Mouse (Mus musculus): Measurements from ENCODE around the gene Slc38a6. TPM values are rescaled to one million over a fixed set of nuclear protein-coding genes. Genes with fewer than 3 reads are reported as not detected.

The Slc38a6 gene
- polyA plus RNA-seq, 1 experiment: 18.8 TPM

- no peaks in the 10 kb centered on the region for H3K36me3 ChIP-seq (ENCODE audit: control insufficient read depth, insufficient read depth, low read length, poor library complexity, severe bottlenecking)
- H3K9me3 ChIP-seq (replicated peaks; ENCODE audit: control insufficient read depth, insufficient read depth, low read length, poor library complexity, severe bottlenecking): no peaks in the 10 kb centered on the region
- TF ChIP-seq POLR2A (IDR thresholded peaks at IDR 0.05; ENCODE audit: insufficient read depth, low read length) (no peak), EP300 (IDR thresholded peaks at IDR 0.05; ENCODE audit: insufficient read depth, low read depth, low read length) (no peak), CTCF (IDR thresholded peaks at IDR 0.05; ENCODE audit: low read depth, low read length) (no peak)
- no peaks in the 10 kb centered on the region for H3K4me1 ChIP-seq (ENCODE audit: control insufficient read depth, insufficient read depth, low read length)
- no peak overlapping the region for H3K9ac ChIP-seq (ENCODE audit: low read depth, poor library complexity, severe bottlenecking)
- no peak overlapping the region for H3K27ac ChIP-seq (ENCODE audit: insufficient read depth, low read length)
- no peaks in the 10 kb centered on the region for H3K27me3 ChIP-seq (ENCODE audit: control insufficient read depth, insufficient read depth, low read length, poor library complexity, severe bottlenecking)
- no peak overlapping the region for H3K4me3 ChIP-seq (ENCODE audit: low read depth, low read length)
These were observed 68.7 kb downstream of the Slc38a6 start for GRCm38 (mm10) chr12:73355084-73355775.

- Histone ChIP-seq H3K9me3 (replicated peaks; ENCODE audit: control insufficient read depth, insufficient read depth, low read length, poor library complexity, severe bottlenecking) (no peaks in the 10 kb centered on the region), H3K27ac (ENCODE audit: insufficient read depth, low read length) (no peak overlapping the region), H3K4me1 (ENCODE audit: control insufficient read depth, insufficient read depth, low read length) (no peaks in the 10 kb centered on the region), H3K9ac (ENCODE audit: low read depth, poor library complexity, severe bottlenecking) (no peak overlapping the region), H3K27me3 (ENCODE audit: control insufficient read depth, insufficient read depth, low read length, poor library complexity, severe bottlenecking) (no peaks in the 10 kb centered on the region), H3K4me3 (ENCODE audit: low read depth, low read length) (no peak overlapping the region), H3K36me3 (ENCODE audit: control insufficient read depth, insufficient read depth, low read length, poor library complexity, severe bottlenecking) (no peaks in the 10 kb centered on the region)
- TF ChIP-seq EP300 (IDR thresholded peaks at IDR 0.05; ENCODE audit: insufficient read depth, low read depth, low read length) (no peak), POLR2A (IDR thresholded peaks at IDR 0.05; ENCODE audit: insufficient read depth, low read length) (no peak)
These were observed 70.1 kb downstream of the Slc38a6 start for GRCm38 (mm10) chr12:73356696-73357095.

- Histone ChIP-seq H3K27me3 (ENCODE audit: control insufficient read depth, insufficient read depth, low read length, poor library complexity, severe bottlenecking) (no peaks in the 10 kb centered on the region), H3K27ac (ENCODE audit: insufficient read depth, low read length) (no peak overlapping the region)
These were observed 70.7 kb downstream of the Slc38a6 start for GRCm38 (mm10) chr12:73357311-73357710.

GRCm38 (mm10) chr12:73357736-73358135 lies 71.2 kb downstream of the Slc38a6 start:
- Histone ChIP-seq H3K27ac (ENCODE audit: insufficient read depth, low read length) (no peak overlapping the region), H3K9ac (ENCODE audit: low read depth, poor library complexity, severe bottlenecking) (no peak overlapping the region), H3K4me1 (ENCODE audit: control insufficient read depth, insufficient read depth, low read length) (no peaks in the 10 kb centered on the region), H3K27me3 (ENCODE audit: control insufficient read depth, insufficient read depth, low read length, poor library complexity, severe bottlenecking) (no peaks in the 10 kb centered on the region), H3K9me3 (replicated peaks; ENCODE audit: control insufficient read depth, insufficient read depth, low read length, poor library complexity, severe bottlenecking) (no peaks in the 10 kb centered on the region), H3K36me3 (ENCODE audit: control insufficient read depth, insufficient read depth, low read length, poor library complexity, severe bottlenecking) (no peaks in the 10 kb centered on the region), H3K4me3 (ENCODE audit: low read depth, low read length) (no peak overlapping the region)
- TF ChIP-seq EP300 (IDR thresholded peaks at IDR 0.05; ENCODE audit: insufficient read depth, low read depth, low read length) (no peak), POLR2A (IDR thresholded peaks at IDR 0.05; ENCODE audit: insufficient read depth, low read length) (no peak), CTCF (IDR thresholded peaks at IDR 0.05; ENCODE audit: low read depth, low read length) (no peak)

More at GRCm38 (mm10) chr12:73357311-73357710, 70.7 kb downstream of the Slc38a6 start:
- H3K36me3 ChIP-seq (ENCODE audit: control insufficient read depth, insufficient read depth, low read length, poor library complexity, severe bottlenecking): no peaks in the 10 kb centered on the region
- H3K9me3 ChIP-seq (replicated peaks; ENCODE audit: control insufficient read depth, insufficient read depth, low read length, poor library complexity, severe bottlenecking): no peaks in the 10 kb centered on the region
- H3K4me1 ChIP-seq (ENCODE audit: control insufficient read depth, insufficient read depth, low read length): no peaks in the 10 kb centered on the region
- no peak overlapping the region for H3K9ac ChIP-seq (ENCODE audit: low read depth, poor library complexity, severe bottlenecking)
- TF ChIP-seq CTCF (IDR thresholded peaks at IDR 0.05; ENCODE audit: low read depth, low read length) (no peak), POLR2A (IDR thresholded peaks at IDR 0.05; ENCODE audit: insufficient read depth, low read length) (no peak), EP300 (IDR thresholded peaks at IDR 0.05; ENCODE audit: insufficient read depth, low read depth, low read length) (no peak)
- H3K4me3 ChIP-seq (ENCODE audit: low read depth, low read length): no peak overlapping the region

GRCm38 (mm10) chr12:73358640-73359039 lies 72.1 kb downstream of the Slc38a6 start:
- Histone ChIP-seq H3K27me3 (ENCODE audit: control insufficient read depth, insufficient read depth, low read length, poor library complexity, severe bottlenecking) (no peaks in the 10 kb centered on the region), H3K4me3 (ENCODE audit: low read depth, low read length) (no peak overlapping the region), H3K9ac (ENCODE audit: low read depth, poor library complexity, severe bottlenecking) (no peak overlapping the region), H3K9me3 (replicated peaks; ENCODE audit: control insufficient read depth, insufficient read depth, low read length, poor library complexity, severe bottlenecking) (no peaks in the 10 kb centered on the region), H3K27ac (ENCODE audit: insufficient read depth, low read length) (no peak overlapping the region), H3K36me3 (ENCODE audit: control insufficient read depth, insufficient read depth, low read length, poor library complexity, severe bottlenecking) (no peaks in the 10 kb centered on the region), H3K4me1 (ENCODE audit: control insufficient read depth, insufficient read depth, low read length) (no peaks in the 10 kb centered on the region)
- TF ChIP-seq CTCF (IDR thresholded peaks at IDR 0.05; ENCODE audit: low read depth, low read length) (no peak), POLR2A (IDR thresholded peaks at IDR 0.05; ENCODE audit: insufficient read depth, low read length) (no peak), EP300 (IDR thresholded peaks at IDR 0.05; ENCODE audit: insufficient read depth, low read depth, low read length) (no peak)

- no peaks in the 10 kb centered on the region for H3K4me1 ChIP-seq (ENCODE audit: control insufficient read depth, insufficient read depth, low read length)
- H3K9me3 ChIP-seq (replicated peaks; ENCODE audit: control insufficient read depth, insufficient read depth, low read length, poor library complexity, severe bottlenecking): peaks cover 4% of the 10 kb centered on the region
- H3K36me3 ChIP-seq (ENCODE audit: control insufficient read depth, insufficient read depth, low read length, poor library complexity, severe bottlenecking): no peaks in the 10 kb centered on the region
- H3K9ac ChIP-seq (ENCODE audit: low read depth, poor library complexity, severe bottlenecking): no peak overlapping the region
- TF ChIP-seq POLR2A (IDR thresholded peaks at IDR 0.05; ENCODE audit: insufficient read depth, low read length) (no peak), EP300 (IDR thresholded peaks at IDR 0.05; ENCODE audit: insufficient read depth, low read depth, low read length) (no peak), CTCF (IDR thresholded peaks at IDR 0.05; ENCODE audit: low read depth, low read length) (no peak)
- H3K4me3 ChIP-seq (ENCODE audit: low read depth, low read length): no peak overlapping the region
- no peak overlapping the region for H3K27ac ChIP-seq (ENCODE audit: insufficient read depth, low read length)
- H3K27me3 ChIP-seq (ENCODE audit: control insufficient read depth, insufficient read depth, low read length, poor library complexity, severe bottlenecking): no peaks in the 10 kb centered on the region
These were observed 72.9 kb downstream of the Slc38a6 start for GRCm38 (mm10) chr12:73359520-73359919.
